ENCODE assay signal across 20 mouse cellular contexts in the genomic region with DNA sequence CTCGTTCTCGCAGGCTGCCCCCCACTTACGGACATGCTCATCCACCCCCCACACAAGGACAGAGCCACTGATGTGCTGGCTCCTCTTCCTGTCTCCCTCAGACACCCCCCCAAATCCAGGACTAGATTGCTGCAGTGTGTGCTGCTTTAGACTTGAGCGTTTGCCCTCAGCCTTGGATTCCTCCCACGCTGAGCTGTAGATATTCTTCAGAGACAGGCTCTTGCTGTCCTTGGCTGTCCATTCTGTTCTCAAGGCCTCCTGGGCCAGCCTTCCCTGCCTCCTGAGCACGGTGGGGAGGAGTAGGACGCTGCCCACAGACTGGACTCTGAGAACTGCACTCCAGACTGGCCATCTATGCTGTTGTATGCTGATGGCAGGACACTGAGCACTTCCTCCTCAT. TPM values are rescaled to one million over a fixed set of nuclear protein-coding genes. Genes with fewer than 3 reads are reported as not detected.
DNase-seq lines count a peak whose midpoint lies in the region; ATAC-seq and TF ChIP-seq lines count a peak whose summit lies in the region.
"Had no signal": no experiment of that assay in that cellular context is flagged by ENCODE, and none has a peak within 500 bp of the region (broad histone marks: within the 10 kb centered on the region; RNA-seq: fewer than 3 reads in every experiment).

No protein-coding gene starts in this region.

- peaks cover 71% of the 10 kb centered on the region for H3K36me3 ChIP-seq in hindbrain, embryonic 12.5 days
- 0 out of 2 replicates have a peak, but pooled peaks cover 5% of the 10 kb centered on the region for H3K36me3 ChIP-seq in hindbrain, embryonic 11.5 days (ENCODE audit: control insufficient read depth, insufficient read depth, low read length)
- H3K36me3 ChIP-seq in lung, embryonic 14.5 days (ENCODE audit: insufficient read depth), result no peaks in the 10 kb centered on the region
- peaks cover 59% of the 10 kb centered on the region for H3K36me3 ChIP-seq in limb, embryonic 10.5 days
- H3K36me3 ChIP-seq: embryonic facial prominence, embryonic 15.5 days; G1E; liver, embryonic 12.5 days; lung, embryonic 15.5 days had no signal

- no peak overlapping the region for H3K4me2 ChIP-seq in hindbrain, embryonic 12.5 days (replicated peaks)
- no peak overlapping the region for H3K4me2 ChIP-seq in hindbrain, embryonic 11.5 days (replicated peaks; ENCODE audit: low read depth, low read length)
- no peak overlapping the region for H3K4me2 ChIP-seq in lung, embryonic 14.5 days
- H3K4me2 ChIP-seq: embryonic facial prominence, embryonic 15.5 days; heart, embryonic 11.5 days; liver, embryonic 12.5 days; lung, embryonic 15.5 days; midbrain, embryonic 12.5 days had no signal

- intact Hi-C loops in left cerebral cortex, postnatal 36 days (cut with DNase I), result no loop called here

- DNase-seq in hindbrain, embryonic 11.5 days (ENCODE audit: low spot score), result no peak
- no peak for DNase-seq in lung, embryonic 14.5 days
- no peak for DNase-seq in lung, postnatal 36 days
- peak; percentile 71 for DNase-seq in adrenal gland, postnatal 14 days
- no peak for DNase-seq in limb, embryonic 10.5 days (ENCODE audit: low spot score)
- no peak for DNase-seq in thymus, postnatal 10 days (ENCODE audit: low spot score in 2 of 2)
- no peak for DNase-seq in left cerebral cortex, postnatal 36 days (ENCODE audit: low spot score in 2 of 2)
- DNase-seq: cerebellum, adult 8-10 months; heart, postnatal 36 days; kidney, postnatal 4 days; thymus, postnatal 4 days had no signal

- ATAC-seq in hindbrain, embryonic 12.5 days (ENCODE audit: low FRiP score), result no peak
- ATAC-seq in hindbrain, embryonic 11.5 days (ENCODE audit: low FRiP score), result no peak
- peak; percentile 25; the same call in 1 of the 2 replicates for ATAC-seq in lung, embryonic 14.5 days (ENCODE audit: insufficient read depth)
- ATAC-seq: intestine, postnatal 0 days; liver, embryonic 12.5 days had no signal

- TF ChIP-seq CTCF in lung, embryonic 14.5 days (IDR thresholded peaks at IDR 0.05; ENCODE audit: low read depth), result no peak

- WGBS in hindbrain, embryonic 12.5 days, result 83% methylated on average over 7 of the region's 7 CpGs
- 88% methylated on average over 7 of the region's 7 CpGs for WGBS in hindbrain, embryonic 11.5 days
- WGBS in lung, embryonic 14.5 days, result 47% methylated on average over 7 of the region's 7 CpGs
- WGBS in limb, embryonic 10.5 days, result 87% methylated on average over 7 of the region's 7 CpGs

- no peak overlapping the region for H3K9ac ChIP-seq in hindbrain, embryonic 12.5 days
- H3K9ac ChIP-seq in hindbrain, embryonic 11.5 days (ENCODE audit: low read depth, low read length), result no peak overlapping the region
- no peak overlapping the region for H3K9ac ChIP-seq in lung, embryonic 14.5 days
- H3K9ac ChIP-seq: embryonic facial prominence, embryonic 15.5 days; liver, embryonic 12.5 days; lung, embryonic 15.5 days; midbrain, embryonic 12.5 days had no signal

- no peaks in the 10 kb centered on the region for H3K27me3 ChIP-seq in hindbrain, embryonic 12.5 days
- no peaks in the 10 kb centered on the region for H3K27me3 ChIP-seq in hindbrain, embryonic 11.5 days (ENCODE audit: control insufficient read depth, insufficient read depth, low read length)
- no peaks in the 10 kb centered on the region for H3K27me3 ChIP-seq in lung, embryonic 14.5 days (ENCODE audit: insufficient read depth, low read length)
- H3K27me3 ChIP-seq in limb, embryonic 10.5 days (ENCODE audit: low read depth, poor library complexity, severe bottlenecking), result no peaks in the 10 kb centered on the region
- H3K27me3 ChIP-seq: embryonic facial prominence, embryonic 15.5 days; liver, embryonic 12.5 days; lung, embryonic 15.5 days; midbrain, embryonic 12.5 days had no signal

- H3K9me3 ChIP-seq in hindbrain, embryonic 12.5 days (replicated peaks), result no peaks in the 10 kb centered on the region
- no peaks in the 10 kb centered on the region for H3K9me3 ChIP-seq in hindbrain, embryonic 11.5 days (ENCODE audit: control insufficient read depth, low read length)
- no peaks in the 10 kb centered on the region for H3K9me3 ChIP-seq in lung, embryonic 14.5 days (ENCODE audit: low read depth, low read length)
- H3K9me3 ChIP-seq in limb, embryonic 10.5 days (replicated peaks), result no peaks in the 10 kb centered on the region
- H3K9me3 ChIP-seq: embryonic facial prominence, embryonic 15.5 days; G1E; liver, embryonic 12.5 days; lung, embryonic 15.5 days; midbrain, embryonic 12.5 days had no signal

- H3K4me1 ChIP-seq in hindbrain, embryonic 12.5 days, result peaks cover 24% of the 10 kb centered on the region
- no peaks in the 10 kb centered on the region for H3K4me1 ChIP-seq in hindbrain, embryonic 11.5 days (replicated peaks; ENCODE audit: control insufficient read depth, insufficient read depth, low read length)
- no peaks in the 10 kb centered on the region for H3K4me1 ChIP-seq in lung, embryonic 14.5 days (ENCODE audit: insufficient read depth)
- H3K4me1 ChIP-seq in limb, embryonic 10.5 days, result peaks cover 41% of the 10 kb centered on the region
- H3K4me1 ChIP-seq: liver, embryonic 12.5 days had no signal

- no peak overlapping the region for H3K4me3 ChIP-seq in hindbrain, embryonic 12.5 days
- no peak overlapping the region for H3K4me3 ChIP-seq in hindbrain, embryonic 11.5 days (ENCODE audit: low read depth, low read length)
- no peak overlapping the region for H3K4me3 ChIP-seq in lung, embryonic 14.5 days (ENCODE audit: low read depth, low read length)
- no peak overlapping the region for H3K4me3 ChIP-seq in limb, embryonic 10.5 days
- H3K4me3 ChIP-seq: embryonic facial prominence, embryonic 15.5 days; liver, embryonic 12.5 days; lung, embryonic 15.5 days; midbrain, embryonic 12.5 days; myocyte had no signal

- H3K27ac ChIP-seq in hindbrain, embryonic 12.5 days, result 0 out of 2 replicates have a peak overlapping the region, but pooled peaks have one; percentile 30
- no peak overlapping the region for H3K27ac ChIP-seq in hindbrain, embryonic 11.5 days (ENCODE audit: low read depth, low read length)
- H3K27ac ChIP-seq in lung, embryonic 14.5 days (ENCODE audit: low read depth), result no peak overlapping the region
- peak overlapping the region; percentile 47 for H3K27ac ChIP-seq in limb, embryonic 10.5 days
- H3K27ac ChIP-seq: embryonic facial prominence, embryonic 15.5 days; liver, embryonic 12.5 days; lung, embryonic 15.5 days; midbrain, embryonic 12.5 days had no signal

RNA-seq across cellular contexts. Expression of gene Lypd6b, which starts 40.5 kb away (rescaled TPM):
- polyA plus RNA-seq in hindbrain, embryonic 12.5 days (2016; fragmentation: Nextera tagmentation; extraction: Ambion mirVana), result 1.7 and 2.6 TPM in 2 replicates
- 1.5 and 2.1 TPM in 2 replicates for polyA plus RNA-seq in hindbrain, embryonic 11.5 days (2014; fragmentation: Nextera tagmentation; extraction: Ambion mirVana)
- polyA plus RNA-seq in lung, embryonic 14.5 days (2014; fragmentation: Nextera tagmentation; extraction: Ambion mirVana), result 1.2 and 2.0 TPM in 2 replicates
- total RNA-seq in adrenal gland, postnatal 14 days (2021), result 0.15 TPM in 1 of 2 replicates, not detected in the other
- polyA plus RNA-seq in limb, embryonic 10.5 days (2016; fragmentation: Nextera tagmentation; extraction: Ambion mirVana), result 3.8 and 3.9 TPM in 2 replicates
- total RNA-seq in left cerebral cortex, postnatal 36 days (2021), result 1 to 10 TPM; 7.8 to 9.0 TPM
- total RNA-seq: heart, postnatal 36 days had no signal
- polyA plus RNA-seq: G1E had no signal

Comparison
In these comparisons a context has a peak if more than half of its experiments do, and no peak if none do; other contexts are left out.
1. H3K27ac ChIP-seq: peak in hindbrain, embryonic 12.5 days (single experiment) and limb, embryonic 10.5 days (single experiment); none in hindbrain, embryonic 11.5 days (single experiment) and lung, embryonic 14.5 days (single experiment).